In the genomic region with DNA sequence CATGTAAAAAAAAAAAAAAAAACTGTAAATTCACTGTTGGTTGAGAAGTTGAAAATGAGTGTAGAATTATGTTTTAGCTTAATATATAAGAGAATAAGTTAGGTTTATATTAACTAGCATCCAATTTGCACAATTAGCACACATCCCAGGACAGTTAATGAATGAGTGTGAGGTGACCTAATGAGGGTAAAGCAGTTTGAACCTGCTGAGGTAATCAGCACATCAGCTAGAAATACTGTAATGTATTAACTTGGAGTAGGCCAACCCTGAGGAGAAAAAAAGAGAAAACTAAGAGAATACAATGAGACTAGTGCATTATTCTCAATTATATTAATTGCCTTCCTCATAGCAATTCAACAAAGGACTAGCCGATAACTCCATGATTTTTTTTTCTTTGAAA, we compare ENCODE assay signal across 28 mouse cellular contexts. TPM values are rescaled to one million over a fixed set of nuclear protein-coding genes. Genes with fewer than 3 reads are reported as not detected.
"Had no signal": no experiment of that assay in that cellular context is flagged by ENCODE, and none has a peak within 500 bp of the region (broad histone marks: within the 10 kb centered on the region; RNA-seq: fewer than 3 reads in every experiment).

No protein-coding gene starts in this region.

- H3K4me1 ChIP-seq: limb, embryonic 12.5 days had no signal

- ATAC-seq: hindbrain, embryonic 16.5 days; inflammation-experienced regulatory T-cells, adult 6 months; intestine, embryonic 15.5 days; intestine, postnatal 0 days had no signal

- H3K27me3 ChIP-seq: heart, embryonic 12.5 days; hindbrain, embryonic 12.5 days; intestine, embryonic 15.5 days; limb, embryonic 12.5 days; liver, embryonic 13.5 days; liver, embryonic 15.5 days had no signal

- DNase-seq: gastrocnemius, adult 2 months; gastrocnemius, postnatal 10 days; gastrocnemius, postnatal 25 days; heart, adult 18-20 months; heart, postnatal 10 days; heart, postnatal 4 days; kidney, adult 8-10 months; kidney, postnatal 10 days; liver; liver, embryonic 13.5 days had no signal

- H3K27ac ChIP-seq: gastrocnemius, adult 2 months; heart, embryonic 10.5 days; hindbrain, embryonic 10.5 days; hindbrain, embryonic 12.5 days; hindbrain, embryonic 14.5 days; intestine, embryonic 15.5 days; left cerebral cortex, adult 2 months; limb, embryonic 10.5 days; limb, embryonic 12.5 days; liver, embryonic 13.5 days; liver, embryonic 15.5 days had no signal

- H3K4me3 ChIP-seq: gastrocnemius, adult 2 months; heart, embryonic 10.5 days; heart, embryonic 12.5 days; hindbrain, embryonic 10.5 days; hindbrain, embryonic 12.5 days; intestine, embryonic 15.5 days; layer of hippocampus, adult 2 months; left cerebral cortex, adult 2 months; limb, embryonic 10.5 days; limb, embryonic 12.5 days; liver, embryonic 13.5 days; liver, embryonic 15.5 days had no signal

- H3K4me2 ChIP-seq: heart, embryonic 12.5 days; hindbrain, embryonic 12.5 days; hindbrain, embryonic 14.5 days; intestine, embryonic 15.5 days; limb, embryonic 12.5 days; liver, embryonic 11.5 days; liver, embryonic 13.5 days; liver, embryonic 15.5 days had no signal

- H3K9ac ChIP-seq: heart, embryonic 12.5 days; hindbrain, embryonic 12.5 days; hindbrain, embryonic 14.5 days; intestine, embryonic 15.5 days; limb, embryonic 12.5 days; liver, embryonic 13.5 days; liver, embryonic 15.5 days had no signal

- H3K36me3 ChIP-seq: intestine, embryonic 15.5 days had no signal

- H3K9me3 ChIP-seq: heart, embryonic 10.5 days; heart, embryonic 12.5 days; hindbrain, embryonic 10.5 days; hindbrain, embryonic 12.5 days; intestine, embryonic 15.5 days; limb, embryonic 10.5 days; limb, embryonic 12.5 days; liver, embryonic 13.5 days; liver, embryonic 15.5 days had no signal

RNA-seq across cellular contexts. Expression of a gene that starts 38.3 kb away (rescaled TPM):
- total RNA-seq: gastrocnemius, adult 2 months; gastrocnemius, postnatal 10 days; gastrocnemius, postnatal 25 days; granulocyte monocyte progenitor cell, adult 5-6 weeks; heart, adult 18-20 months; heart, adult 8-10 months; heart, postnatal 10 days; heart, postnatal 25 days had no signal
- polyA plus RNA-seq: hindbrain, embryonic 12.5 days; intestine, embryonic 15.5 days; intestine, postnatal 0 days had no signal
